Mouse (Mus musculus): Measurements from ENCODE around the gene Fkbp11. TPM values are rescaled to one million over a fixed set of nuclear protein-coding genes. Genes with fewer than 3 reads are reported as not detected.

Gene Fkbp11
- polyA plus RNA-seq, 2 experiments, result 58.9 to 82.7 TPM

- H3K9ac ChIP-seq (ENCODE audit: low read depth, low read length, severe bottlenecking), result no peak overlapping the region
- ATAC-seq (ENCODE audit: low FRiP score, low read depth) (no peak), DNase-seq (ENCODE audit: low spot score) (no peak)
- no peak for TF ChIP-seq POLR2A (IDR thresholded peaks at IDR 0.05; ENCODE audit: borderline replicate concordance, extremely low read depth, insufficient read depth, insufficient read length)
- 0 out of 2 replicates have a peak overlapping the region, but pooled peaks have one; percentile 30 for H3K4me3 ChIP-seq (replicated peaks; ENCODE audit: low read length)
- H3K9me3 ChIP-seq (ENCODE audit: control insufficient read depth, low read length), result no peaks in the 10 kb centered on the region
- no peaks in the 10 kb centered on the region for H3K36me3 ChIP-seq (ENCODE audit: control insufficient read depth, insufficient read depth, low read length)
- WGBS, result 2% methylated on average over 5 of the region's 5 CpGs
- no peak overlapping the region for H3K27ac ChIP-seq (replicated peaks; ENCODE audit: low read depth, low read length)
- 0 out of 2 replicates have a peak overlapping the region, but pooled peaks have one; percentile 15 for H3K4me2 ChIP-seq (replicated peaks; ENCODE audit: low read depth, low read length, severe bottlenecking)
- peaks cover 13% of the 10 kb centered on the region for H3K4me1 ChIP-seq (ENCODE audit: control insufficient read depth, insufficient read depth, low read length)
- peaks cover 99% of the 10 kb centered on the region for H3K27me3 ChIP-seq (ENCODE audit: control insufficient read depth, insufficient read depth, low read length)
Observed at GRCm38 (mm10) chr15:98775533-98775932, 47.5 kb upstream of the Fkbp11 start.

- no peak overlapping the region for H3K9ac ChIP-seq (ENCODE audit: low read depth, low read length, severe bottlenecking)
- no peaks in the 10 kb centered on the region for H3K36me3 ChIP-seq (ENCODE audit: control insufficient read depth, insufficient read depth, low read length)
- 10% methylated on average over 15 of the region's 15 CpGs for WGBS
- H3K27me3 ChIP-seq (ENCODE audit: control insufficient read depth, insufficient read depth, low read length), result peaks cover 84% of the 10 kb centered on the region
- TF ChIP-seq POLR2A (IDR thresholded peaks at IDR 0.05; ENCODE audit: borderline replicate concordance, extremely low read depth, insufficient read depth, insufficient read length), result no peak
- ATAC-seq (ENCODE audit: low FRiP score, low read depth) (no peak), DNase-seq (ENCODE audit: low spot score) (no peak)
- no peak overlapping the region for H3K4me2 ChIP-seq (replicated peaks; ENCODE audit: low read depth, low read length, severe bottlenecking)
- no peaks in the 10 kb centered on the region for H3K9me3 ChIP-seq (ENCODE audit: control insufficient read depth, low read length)
- H3K4me3 ChIP-seq (replicated peaks; ENCODE audit: low read length), result no peak overlapping the region
- peaks cover 13% of the 10 kb centered on the region for H3K4me1 ChIP-seq (ENCODE audit: control insufficient read depth, insufficient read depth, low read length)
- no peak overlapping the region for H3K27ac ChIP-seq (replicated peaks; ENCODE audit: low read depth, low read length)
Observed at GRCm38 (mm10) chr15:98774096-98774495, 46.1 kb upstream of the Fkbp11 start.

GRCm38 (mm10) chr15:98772511-98773211, 44.7 kb upstream of the Fkbp11 start:
- Histone ChIP-seq H3K4me3 (replicated peaks; ENCODE audit: low read length) (peak overlapping the region; percentile 23), H3K27ac (replicated peaks; ENCODE audit: low read depth, low read length) (no peak overlapping the region), H3K9me3 (ENCODE audit: control insufficient read depth, low read length) (no peaks in the 10 kb centered on the region), H3K4me2 (replicated peaks; ENCODE audit: low read depth, low read length, severe bottlenecking) (peak overlapping the region; percentile 42), H3K4me1 (ENCODE audit: control insufficient read depth, insufficient read depth, low read length) (peaks cover 13% of the 10 kb centered on the region), H3K27me3 (ENCODE audit: control insufficient read depth, insufficient read depth, low read length) (peaks cover 70% of the 10 kb centered on the region), H3K9ac (ENCODE audit: low read depth, low read length, severe bottlenecking) (peak overlapping the region; percentile 0; the same call in 1 of the 2 replicates), H3K36me3 (ENCODE audit: control insufficient read depth, insufficient read depth, low read length) (no peaks in the 10 kb centered on the region)
- DNase-seq (ENCODE audit: low spot score) (no peak), ATAC-seq (ENCODE audit: low FRiP score, low read depth) (no peak)
- TF ChIP-seq POLR2A (IDR thresholded peaks at IDR 0.05; ENCODE audit: borderline replicate concordance, extremely low read depth, insufficient read depth, insufficient read length), result no peak
- whole genome bisulfite sequencing, result 4% methylated on average over 36 of the region's 36 CpGs

GRCm38 (mm10) chr15:98771813-98772425, 43.9 kb upstream of the Fkbp11 start:
- Histone ChIP-seq H3K27ac (replicated peaks; ENCODE audit: low read depth, low read length) (no peak overlapping the region), H3K9ac (ENCODE audit: low read depth, low read length, severe bottlenecking) (peak overlapping the region; percentile 0; the same call in 1 of the 2 replicates), H3K4me1 (ENCODE audit: control insufficient read depth, insufficient read depth, low read length) (peaks cover 13% of the 10 kb centered on the region), H3K9me3 (ENCODE audit: control insufficient read depth, low read length) (no peaks in the 10 kb centered on the region), H3K36me3 (ENCODE audit: control insufficient read depth, insufficient read depth, low read length) (no peaks in the 10 kb centered on the region), H3K27me3 (ENCODE audit: control insufficient read depth, insufficient read depth, low read length) (peaks cover 63% of the 10 kb centered on the region), H3K4me2 (replicated peaks; ENCODE audit: low read depth, low read length, severe bottlenecking) (peak overlapping the region; percentile 42; the same call in 1 of the 2 replicates), H3K4me3 (replicated peaks; ENCODE audit: low read length) (peak overlapping the region; percentile 23)
- WGBS, result 13% methylated on average over 12 of the region's 12 CpGs
- no peak for ATAC-seq (ENCODE audit: low FRiP score, low read depth)
- TF ChIP-seq POLR2A (IDR thresholded peaks at IDR 0.05; ENCODE audit: borderline replicate concordance, extremely low read depth, insufficient read depth, insufficient read length), result no peak
- no peak for DNase-seq (ENCODE audit: low spot score)

- H3K27me3 ChIP-seq (ENCODE audit: control insufficient read depth, insufficient read depth, low read length), result peaks cover 26% of the 10 kb centered on the region
- H3K9ac ChIP-seq (ENCODE audit: low read depth, low read length, severe bottlenecking), result no peak overlapping the region
- no peak overlapping the region for H3K4me3 ChIP-seq (replicated peaks; ENCODE audit: low read length)
- TF ChIP-seq POLR2A (IDR thresholded peaks at IDR 0.05; ENCODE audit: borderline replicate concordance, extremely low read depth, insufficient read depth, insufficient read length), result no peak
- no peak overlapping the region for H3K4me2 ChIP-seq (replicated peaks; ENCODE audit: low read depth, low read length, severe bottlenecking)
- peaks cover 8% of the 10 kb centered on the region; the same call in 1 of the 2 replicates for H3K4me1 ChIP-seq (ENCODE audit: control insufficient read depth, insufficient read depth, low read length)
- no peaks in the 10 kb centered on the region for H3K9me3 ChIP-seq (ENCODE audit: control insufficient read depth, low read length)
- ATAC-seq (ENCODE audit: low FRiP score, low read depth), result peak; percentile 43; the same call in 1 of the 2 replicates
- H3K27ac ChIP-seq (replicated peaks; ENCODE audit: low read depth, low read length), result no peak overlapping the region
- DNase-seq (ENCODE audit: low spot score), result no peak
- WGBS, result 16% methylated on average over 5 of the region's 5 CpGs
- no peaks in the 10 kb centered on the region for H3K36me3 ChIP-seq (ENCODE audit: control insufficient read depth, insufficient read depth, low read length)
Observed at GRCm38 (mm10) chr15:98768259-98768658, 40.3 kb upstream of the Fkbp11 start.

All from limb, embryonic 14.5 days (tissue).